Comparison of ENCODE assay signal across 28 mouse cellular contexts in the genomic region with DNA sequence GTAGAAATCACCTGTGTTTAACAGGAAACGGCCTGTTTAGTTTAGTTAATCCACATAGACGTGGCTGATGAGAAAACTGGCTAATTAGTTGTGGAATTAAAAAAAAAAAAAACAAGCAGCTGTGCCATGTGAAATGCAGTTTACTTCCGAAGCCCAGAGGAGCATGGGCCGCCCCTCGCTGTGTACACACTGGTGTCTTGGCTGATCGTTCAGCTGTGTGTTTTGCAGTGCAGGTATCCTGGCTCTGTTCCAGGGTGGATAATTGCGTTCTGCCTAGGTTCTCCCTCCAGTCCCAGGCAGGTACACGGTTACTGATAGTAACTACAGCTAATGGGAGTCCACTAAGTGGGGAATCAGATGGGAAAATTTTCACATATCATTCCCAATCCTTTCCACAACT.
DNase-seq lines count a peak whose midpoint lies in the region; ATAC-seq and TF ChIP-seq lines count a peak whose summit lies in the region.
"Had no signal": no experiment of that assay in that cellular context is flagged by ENCODE, and none has a peak within 500 bp of the region (broad histone marks: within the 10 kb centered on the region; RNA-seq: fewer than 3 reads in every experiment).

No protein-coding gene starts in this region.

- TF ChIP-seq CTCF in hindbrain, postnatal 0 days (IDR thresholded peaks at IDR 0.05; ENCODE audit: low read depth): no peak
- TF ChIP-seq CTCF in midbrain, postnatal 0 days (IDR thresholded peaks at IDR 0.05): no peak

- H3K27me3 ChIP-seq in forebrain, embryonic 14.5 days (replicated peaks; ENCODE audit: control insufficient read depth, insufficient read depth, low read length): no peaks in the 10 kb centered on the region
- H3K27me3 ChIP-seq in forebrain, embryonic 16.5 days (replicated peaks; ENCODE audit: control insufficient read depth, insufficient read depth, low read length): no peaks in the 10 kb centered on the region
- H3K27me3 ChIP-seq in hindbrain, postnatal 0 days (ENCODE audit: insufficient read depth, low read length): no peaks in the 10 kb centered on the region
- no peaks in the 10 kb centered on the region for H3K27me3 ChIP-seq in hindbrain, embryonic 11.5 days (ENCODE audit: control insufficient read depth, insufficient read depth, low read length)
- H3K27me3 ChIP-seq in midbrain, postnatal 0 days (ENCODE audit: insufficient read depth, low read length): no peaks in the 10 kb centered on the region
- no peaks in the 10 kb centered on the region for H3K27me3 ChIP-seq in midbrain, embryonic 11.5 days (ENCODE audit: control insufficient read depth, insufficient read depth, low read length)
- H3K27me3 ChIP-seq: embryonic facial prominence, embryonic 12.5 days; kidney, embryonic 15.5 days; limb, embryonic 13.5 days; midbrain, embryonic 13.5 days; neural tube, embryonic 12.5 days had no signal

- no peak overlapping the region for H3K4me3 ChIP-seq in forebrain, embryonic 14.5 days (ENCODE audit: low read depth, low read length)
- no peak overlapping the region for H3K4me3 ChIP-seq in forebrain, embryonic 16.5 days (replicated peaks; ENCODE audit: low read length)
- H3K4me3 ChIP-seq in hindbrain, postnatal 0 days (ENCODE audit: low read length): no peak overlapping the region
- H3K4me3 ChIP-seq in hindbrain, embryonic 11.5 days (ENCODE audit: low read depth, low read length): no peak overlapping the region
- H3K4me3 ChIP-seq in midbrain, postnatal 0 days (ENCODE audit: low read depth, low read length): no peak overlapping the region
- no peak overlapping the region for H3K4me3 ChIP-seq in midbrain, embryonic 11.5 days (ENCODE audit: low read depth, low read length)
- H3K4me3 ChIP-seq: embryonic facial prominence, embryonic 12.5 days; forebrain, embryonic 10.5 days; kidney, embryonic 15.5 days; layer of hippocampus, adult 2 months; left cerebral cortex, adult 2 months; limb, embryonic 13.5 days; megakaryocyte, embryonic 14.5 days; midbrain, embryonic 13.5 days; neural tube, embryonic 12.5 days had no signal

- H3K4me1 ChIP-seq in forebrain, embryonic 14.5 days (ENCODE audit: control insufficient read depth, insufficient read depth, low read length): no peaks in the 10 kb centered on the region
- H3K4me1 ChIP-seq in forebrain, embryonic 16.5 days (replicated peaks; ENCODE audit: control insufficient read depth, insufficient read depth, low read length): no peaks in the 10 kb centered on the region
- H3K4me1 ChIP-seq in hindbrain, postnatal 0 days (ENCODE audit: insufficient read depth, low read length): no peaks in the 10 kb centered on the region
- H3K4me1 ChIP-seq in hindbrain, embryonic 11.5 days (replicated peaks; ENCODE audit: control insufficient read depth, insufficient read depth, low read length): no peaks in the 10 kb centered on the region
- H3K4me1 ChIP-seq in midbrain, postnatal 0 days (ENCODE audit: insufficient read depth, low read length): no peaks in the 10 kb centered on the region
- no peaks in the 10 kb centered on the region for H3K4me1 ChIP-seq in midbrain, embryonic 11.5 days (ENCODE audit: control insufficient read depth, insufficient read depth, low read length)
- H3K4me1 ChIP-seq: embryonic facial prominence, embryonic 12.5 days; forebrain, embryonic 10.5 days; megakaryocyte, embryonic 14.5 days; midbrain, embryonic 13.5 days; neural tube, embryonic 12.5 days had no signal

- ATAC-seq in forebrain, embryonic 14.5 days: no peak
- no peak for ATAC-seq in forebrain, embryonic 16.5 days
- no peak for ATAC-seq in hindbrain, postnatal 0 days
- no peak for ATAC-seq in hindbrain, embryonic 11.5 days (ENCODE audit: low FRiP score)
- ATAC-seq in midbrain, postnatal 0 days (ENCODE audit: low FRiP score): no peak
- no peak for ATAC-seq in midbrain, embryonic 11.5 days (ENCODE audit: low FRiP score)
- ATAC-seq: CD4-positive, CD25-positive, alpha-beta regulatory T cell, adult 4 months; forebrain, postnatal 0 days; lung, postnatal 0 days; midbrain, embryonic 13.5 days had no signal

- no peaks in the 10 kb centered on the region for H3K36me3 ChIP-seq in forebrain, embryonic 14.5 days (ENCODE audit: control insufficient read depth, insufficient read depth, low read length)
- no peaks in the 10 kb centered on the region for H3K36me3 ChIP-seq in forebrain, embryonic 16.5 days (ENCODE audit: control insufficient read depth, insufficient read depth)
- no peaks in the 10 kb centered on the region for H3K36me3 ChIP-seq in hindbrain, postnatal 0 days (ENCODE audit: insufficient read depth, low read length)
- no peaks in the 10 kb centered on the region for H3K36me3 ChIP-seq in hindbrain, embryonic 11.5 days (ENCODE audit: control insufficient read depth, insufficient read depth, low read length)
- H3K36me3 ChIP-seq in midbrain, postnatal 0 days (ENCODE audit: insufficient read depth, low read length): no peaks in the 10 kb centered on the region
- no peaks in the 10 kb centered on the region for H3K36me3 ChIP-seq in midbrain, embryonic 11.5 days (ENCODE audit: control insufficient read depth, insufficient read depth, low read length)
- H3K36me3 ChIP-seq: embryonic facial prominence, embryonic 12.5 days; forebrain, embryonic 10.5 days; kidney, embryonic 15.5 days; limb, embryonic 13.5 days; midbrain, embryonic 13.5 days; neural tube, embryonic 12.5 days had no signal

- H3K9me3 ChIP-seq in forebrain, embryonic 14.5 days (replicated peaks; ENCODE audit: control insufficient read depth, low read length): no peaks in the 10 kb centered on the region
- no peaks in the 10 kb centered on the region for H3K9me3 ChIP-seq in forebrain, embryonic 16.5 days (ENCODE audit: control insufficient read depth, low read length)
- H3K9me3 ChIP-seq in hindbrain, postnatal 0 days (ENCODE audit: low read length): no peaks in the 10 kb centered on the region
- no peaks in the 10 kb centered on the region for H3K9me3 ChIP-seq in hindbrain, embryonic 11.5 days (ENCODE audit: control insufficient read depth, low read length)
- no peaks in the 10 kb centered on the region for H3K9me3 ChIP-seq in midbrain, postnatal 0 days (ENCODE audit: low read length)
- no peaks in the 10 kb centered on the region for H3K9me3 ChIP-seq in midbrain, embryonic 11.5 days (ENCODE audit: control insufficient read depth, low read length)
- H3K9me3 ChIP-seq: embryonic facial prominence, embryonic 12.5 days; forebrain, embryonic 10.5 days; kidney, embryonic 15.5 days; limb, embryonic 13.5 days; megakaryocyte, embryonic 14.5 days; midbrain, embryonic 13.5 days; neural tube, embryonic 12.5 days had no signal

- H3K9ac ChIP-seq in forebrain, embryonic 14.5 days (ENCODE audit: low read length): no peak overlapping the region
- no peak overlapping the region for H3K9ac ChIP-seq in forebrain, embryonic 16.5 days (replicated peaks; ENCODE audit: low read depth, low read length)
- no peak overlapping the region for H3K9ac ChIP-seq in hindbrain, postnatal 0 days (replicated peaks; ENCODE audit: low read length)
- H3K9ac ChIP-seq in hindbrain, embryonic 11.5 days (ENCODE audit: low read depth, low read length): no peak overlapping the region
- H3K9ac ChIP-seq in midbrain, postnatal 0 days (replicated peaks; ENCODE audit: low read length, poor library complexity, severe bottlenecking): no peak overlapping the region
- H3K9ac ChIP-seq in midbrain, embryonic 11.5 days (ENCODE audit: low read length): no peak overlapping the region
- H3K9ac ChIP-seq: embryonic facial prominence, embryonic 12.5 days; forebrain, postnatal 0 days; kidney, embryonic 15.5 days; limb, embryonic 13.5 days; midbrain, embryonic 13.5 days; neural tube, embryonic 12.5 days had no signal

- DNase-seq in forebrain, embryonic 14.5 days (ENCODE audit: low spot score): peak; percentile 12
- peak; percentile 39 for DNase-seq in hindbrain, postnatal 0 days (ENCODE audit: low spot score)
- DNase-seq in hindbrain, embryonic 11.5 days (ENCODE audit: low spot score): no peak
- DNase-seq in midbrain, postnatal 0 days (ENCODE audit: low spot score): peak; percentile 30
- no peak for DNase-seq in midbrain, embryonic 11.5 days (ENCODE audit: low spot score, missing footprints)
- no peak for DNase-seq in spleen, adult 12 weeks (ENCODE audit: low spot score)
- DNase-seq: adrenal gland, postnatal 14 days; cerebellum, adult 18-20 months; cerebellum, postnatal 36 days; forebrain, postnatal 0 days; heart, postnatal 14 days; kidney, adult 11 months; kidney, postnatal 25 days; lung, postnatal 4 days; thymus, postnatal 4 days had no signal

- no peak overlapping the region for H3K27ac ChIP-seq in forebrain, embryonic 14.5 days (ENCODE audit: low read depth, low read length)
- H3K27ac ChIP-seq in forebrain, embryonic 16.5 days (ENCODE audit: low read length): no peak overlapping the region
- no peak overlapping the region for H3K27ac ChIP-seq in hindbrain, postnatal 0 days
- no peak overlapping the region for H3K27ac ChIP-seq in hindbrain, embryonic 11.5 days (ENCODE audit: low read depth, low read length)
- H3K27ac ChIP-seq in midbrain, postnatal 0 days (ENCODE audit: low read depth, low read length): no peak overlapping the region
- no peak overlapping the region for H3K27ac ChIP-seq in midbrain, embryonic 11.5 days (ENCODE audit: low read depth, low read length)
- H3K27ac ChIP-seq: embryonic facial prominence, embryonic 12.5 days; forebrain, embryonic 10.5 days; kidney, embryonic 15.5 days; layer of hippocampus, adult 2 months; left cerebral cortex, adult 2 months; limb, embryonic 13.5 days; midbrain, embryonic 13.5 days; neural tube, embryonic 12.5 days had no signal

- 35% methylated on average over 8 of the region's 8 CpGs for WGBS in forebrain, embryonic 14.5 days
- WGBS in forebrain, embryonic 16.5 days: 33% methylated on average over 8 of the region's 8 CpGs
- 42% methylated on average over 8 of the region's 8 CpGs for WGBS in hindbrain, postnatal 0 days
- WGBS in hindbrain, embryonic 11.5 days: 82% methylated on average over 8 of the region's 8 CpGs
- WGBS in midbrain, postnatal 0 days: 60% methylated on average over 8 of the region's 8 CpGs
- WGBS in midbrain, embryonic 11.5 days: 81% methylated on average over 8 of the region's 8 CpGs

- no peak overlapping the region for H3K4me2 ChIP-seq in forebrain, embryonic 14.5 days (ENCODE audit: low read length)
- H3K4me2 ChIP-seq in forebrain, embryonic 16.5 days (ENCODE audit: low read length): no peak overlapping the region
- H3K4me2 ChIP-seq in hindbrain, postnatal 0 days (ENCODE audit: low read depth, low read length): no peak overlapping the region
- no peak overlapping the region for H3K4me2 ChIP-seq in hindbrain, embryonic 11.5 days (replicated peaks; ENCODE audit: low read depth, low read length)
- H3K4me2 ChIP-seq in midbrain, postnatal 0 days (ENCODE audit: low read depth, low read length, poor library complexity, severe bottlenecking): no peak overlapping the region
- H3K4me2 ChIP-seq in midbrain, embryonic 11.5 days: no peak overlapping the region
- H3K4me2 ChIP-seq: embryonic facial prominence, embryonic 12.5 days; kidney, embryonic 15.5 days; limb, embryonic 13.5 days; liver, embryonic 11.5 days; midbrain, embryonic 13.5 days; neural tube, embryonic 12.5 days had no signal

Comparison
In these comparisons a context has a peak if more than half of its experiments do, and no peak if none do; other contexts are left out.
1. DNase-seq: peak in forebrain, embryonic 14.5 days (single experiment), hindbrain, postnatal 0 days (single experiment) and midbrain, postnatal 0 days (single experiment); none in hindbrain, embryonic 11.5 days (single experiment), midbrain, embryonic 11.5 days (single experiment) and spleen, adult 12 weeks (single experiment).